Mouse (Mus musculus): ENCODE measurements around the gene Gabarap. TPM values are rescaled to one million over a fixed set of nuclear protein-coding genes. Genes with fewer than 3 reads are reported as not detected.

Gabarap gene
- total and polyA plus RNA-seq, 3 experiments = 189 to 352 (median 213) TPM

GRCm38 (mm10) chr11:69991711-69992110, 768 bp downstream of the Gabarap start:
- Histone ChIP-seq H3K27me3 (replicated peaks) (no peaks in the 10 kb centered on the region), H3K9me3 (replicated peaks; ENCODE audit: low read length) (no peaks in the 10 kb centered on the region), H3K4me2 (ENCODE audit: insufficient read depth, low read depth, poor library complexity, severe bottlenecking) (peak overlapping the region; percentile 37; the same call in 1 of the 2 replicates), H3K79me2 (replicated peaks; ENCODE audit: control insufficient read depth, extremely low read depth, insufficient read depth, poor library complexity, severe bottlenecking) (peaks cover 35% of the 10 kb centered on the region), H3K4me3 (replicated peaks in 1 of 3; ENCODE audit: low read depth in 2 of 3, low read length in 2 of 3, poor library complexity in 1 of 3) (peak overlapping the region; percentile 76 to 93 (median 77)), H3K4me1 (ENCODE audit: control insufficient read depth in 1 of 2, insufficient read depth in 2 of 2) (peaks cover 8 to 28% of the 10 kb centered on the region in 2 experiments; a peak in 3 of 4 replicates), H3K9ac (ENCODE audit: insufficient read depth, low read depth) (peak overlapping the region; percentile 83), H3K36me3 (replicated peaks in 1 of 2; ENCODE audit: control insufficient read depth in 1 of 2, insufficient read depth in 1 of 2, low read length in 1 of 2) (peaks cover 45 to 56% of the 10 kb centered on the region in 2 experiments), H3K27ac (ENCODE audit: insufficient read depth, low read depth) (peak overlapping the region; percentile 80; the same call in 1 of the 2 replicates)
- DNase-seq (ENCODE audit: extremely low read depth) = no peak
- TF ChIP-seq KAT2A (IDR thresholded peaks at IDR 0.05; ENCODE audit: insufficient replicate concordance, low read length) = 0 out of 2 replicates have a peak, but pooled peaks have one; percentile 56
- TF ChIP-seq MAZ (IDR thresholded peaks at IDR 0.05; ENCODE audit: low read depth, low read length) = 0 out of 2 replicates have a peak, but pooled peaks have one; percentile 52
- TF ChIP-seq IRF4 (IDR thresholded peaks at IDR 0.05; ENCODE audit: low read depth, low read length) = peak; percentile 34; the same call in 1 of the 2 replicates
- TF ChIP-seq HCFC1 (IDR thresholded peaks at IDR 0.05; ENCODE audit: low read depth, low read length) = peak; percentile 51
- no peak for TF ChIP-seq GABPA (IDR thresholded peaks at IDR 0.05; ENCODE audit: insufficient replicate concordance, low read depth, low read length)
- in situ Hi-C loops (cut with MboI; ENCODE audit: low pct_ligation_motif_present, low pct_unique_long_range_greater_than_20kb, low sequenced_read_pairs) (no loop called here), dilution Hi-C loops (cut with MboI; ENCODE audit: extremely low pct_ligation_motif_present, extremely low pct_unique_long_range_greater_than_20kb, low sequenced_read_pairs) (no loop called here)

GRCm38 (mm10) chr11:69992396-69992795, 1.5 kb downstream of the Gabarap start:
- Histone ChIP-seq H3K79me2 (replicated peaks; ENCODE audit: control insufficient read depth, extremely low read depth, insufficient read depth, poor library complexity, severe bottlenecking) (peaks cover 38% of the 10 kb centered on the region), H3K4me1 (ENCODE audit: control insufficient read depth in 1 of 2, insufficient read depth in 2 of 2) (peaks cover 8 to 29% of the 10 kb centered on the region in 2 experiments; a peak in 3 of 4 replicates), H3K27me3 (replicated peaks) (no peaks in the 10 kb centered on the region), H3K4me2 (ENCODE audit: insufficient read depth, low read depth, poor library complexity, severe bottlenecking) (peak overlapping the region; percentile 96), H3K9me3 (replicated peaks; ENCODE audit: low read length) (no peaks in the 10 kb centered on the region), H3K9ac (ENCODE audit: insufficient read depth, low read depth) (peak overlapping the region; percentile 83), H3K27ac (ENCODE audit: insufficient read depth, low read depth) (no peak overlapping the region), H3K4me3 (replicated peaks in 1 of 3; ENCODE audit: low read depth in 2 of 3, low read length in 2 of 3, poor library complexity in 1 of 3) (peak overlapping the region; percentile 45 to 93 (median 77)), H3K36me3 (replicated peaks in 1 of 2; ENCODE audit: control insufficient read depth in 1 of 2, insufficient read depth in 1 of 2, low read length in 1 of 2) (peaks cover 42 to 50% of the 10 kb centered on the region in 2 experiments)
- dilution Hi-C loops (cut with MboI; ENCODE audit: extremely low pct_ligation_motif_present, extremely low pct_unique_long_range_greater_than_20kb, low sequenced_read_pairs) (no loop called here), in situ Hi-C loops (cut with MboI; ENCODE audit: low pct_ligation_motif_present, low pct_unique_long_range_greater_than_20kb, low sequenced_read_pairs) (no loop called here)
- DNase-seq (ENCODE audit: extremely low read depth) = no peak
- TF ChIP-seq BHLHE40 (IDR thresholded peaks at IDR 0.05; ENCODE audit: low read depth, low read length) (no peak), USF1 (IDR thresholded peaks at IDR 0.05; ENCODE audit: low read depth, low read length) (no peak), ZNF384 (IDR thresholded peaks at IDR 0.05; ENCODE audit: low read depth, low read length) (no peak), ETS1 (conservative IDR thresholded peaks at IDR 0.05; ENCODE audit: low read depth, low read length) (no peak), CHD2 (IDR thresholded peaks at IDR 0.05; ENCODE audit: low read length) (no peak), USF2 (conservative IDR thresholded peaks at IDR 0.05; ENCODE audit: low read depth, low read length) (no peak), TCF12 (IDR thresholded peaks at IDR 0.05; ENCODE audit: low read depth, low read length) (no peak)

DNA sequence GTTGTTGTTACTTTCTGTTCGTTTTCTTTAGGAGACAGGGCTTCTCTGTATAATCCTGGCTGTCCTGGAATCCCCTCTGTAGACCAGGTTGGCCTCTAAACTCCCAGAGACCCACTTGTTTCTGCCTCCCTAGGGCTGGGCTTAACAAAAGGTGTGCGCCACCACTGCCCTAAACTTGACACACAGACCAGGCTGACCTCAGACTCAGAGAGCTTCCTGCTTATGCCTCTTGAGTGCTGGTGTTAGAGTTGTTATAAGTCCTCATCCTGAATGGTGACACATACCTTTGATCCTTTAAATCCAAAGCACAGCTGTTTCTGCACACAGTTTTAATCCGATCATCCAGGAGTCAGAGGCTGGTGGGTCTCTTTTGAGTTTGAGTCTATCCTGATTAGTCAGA, 2.0 kb downstream of the Gabarap start:
- H3K27ac ChIP-seq (ENCODE audit: insufficient read depth, low read depth) = no peak overlapping the region
- H3K4me2 ChIP-seq (ENCODE audit: insufficient read depth, low read depth, poor library complexity, severe bottlenecking) = peak overlapping the region; percentile 96; the same call in 1 of the 2 replicates
- H3K9ac ChIP-seq (ENCODE audit: insufficient read depth, low read depth) = no peak overlapping the region
- H3K4me3 ChIP-seq (replicated peaks in 1 of 3; ENCODE audit: low read depth in 2 of 3, low read length in 2 of 3, poor library complexity in 1 of 3) = no peak overlapping the region
- no peak for DNase-seq (ENCODE audit: extremely low read depth)
- H3K36me3 ChIP-seq (replicated peaks in 1 of 2; ENCODE audit: control insufficient read depth in 1 of 2, insufficient read depth in 1 of 2, low read length in 1 of 2) = peaks cover 41 to 50% of the 10 kb centered on the region in 2 experiments
- dilution Hi-C loops (cut with MboI; ENCODE audit: extremely low pct_ligation_motif_present, extremely low pct_unique_long_range_greater_than_20kb, low sequenced_read_pairs) (no loop called here), in situ Hi-C loops (cut with MboI; ENCODE audit: low pct_ligation_motif_present, low pct_unique_long_range_greater_than_20kb, low sequenced_read_pairs) (no loop called here)
- H3K9me3 ChIP-seq (replicated peaks; ENCODE audit: low read length) = no peaks in the 10 kb centered on the region
- H3K79me2 ChIP-seq (replicated peaks; ENCODE audit: control insufficient read depth, extremely low read depth, insufficient read depth, poor library complexity, severe bottlenecking) = peaks cover 43% of the 10 kb centered on the region
- peaks cover 8 to 34% of the 10 kb centered on the region in 2 experiments; a peak in 3 of 4 replicates for H3K4me1 ChIP-seq (ENCODE audit: control insufficient read depth in 1 of 2, insufficient read depth in 2 of 2)
- H3K27me3 ChIP-seq (replicated peaks) = no peaks in the 10 kb centered on the region
- TF ChIP-seq GABPA (IDR thresholded peaks at IDR 0.05; ENCODE audit: insufficient replicate concordance, low read depth, low read length) = no peak
- TF ChIP-seq RAD21 (IDR thresholded peaks at IDR 0.05; ENCODE audit: low read depth, low read length) = no peak
- no peak for TF ChIP-seq CTCF (conservative IDR thresholded peaks at IDR 0.05 in 1 of 2, IDR thresholded peaks at IDR 0.05 in 1 of 2; ENCODE audit: low read depth in 2 of 2, low read length in 2 of 2)
- TF ChIP-seq E2F4 (IDR thresholded peaks at IDR 0.05; ENCODE audit: insufficient replicate concordance, low read depth, low read length) = no peak
- TF ChIP-seq SIN3A (IDR thresholded peaks at IDR 0.05; ENCODE audit: low read length) = no peak
- TF ChIP-seq ZKSCAN1 (IDR thresholded peaks at IDR 0.05; ENCODE audit: borderline replicate concordance, low read depth, low read length) = no peak
- no peak for TF ChIP-seq EP300 (IDR thresholded peaks at IDR 0.05; ENCODE audit: low read length)
- TF ChIP-seq TBP (conservative IDR thresholded peaks at IDR 0.05; ENCODE audit: low read depth, low read length) = no peak
- TF ChIP-seq IRF4 (IDR thresholded peaks at IDR 0.05; ENCODE audit: low read depth, low read length) = no peak
- no peak for TF ChIP-seq CHD1 (IDR thresholded peaks at IDR 0.05; ENCODE audit: low read depth, low read length)
- no peak for TF ChIP-seq UBTF (IDR thresholded peaks at IDR 0.05; ENCODE audit: low read depth, low read length)
- TF ChIP-seq HCFC1 (IDR thresholded peaks at IDR 0.05; ENCODE audit: low read depth, low read length) = no peak
- no peak for TF ChIP-seq JUND (conservative IDR thresholded peaks at IDR 0.05; ENCODE audit: low read depth, low read length)
- TF ChIP-seq TCF12 (IDR thresholded peaks at IDR 0.05; ENCODE audit: low read depth, low read length) = no peak
- no peak for TF ChIP-seq PAX5 (IDR thresholded peaks at IDR 0.05; ENCODE audit: low read length)
- TF ChIP-seq USF2 (conservative IDR thresholded peaks at IDR 0.05; ENCODE audit: low read depth, low read length) = no peak
- no peak for TF ChIP-seq MYC (IDR thresholded peaks at IDR 0.05; ENCODE audit: low read depth, low read length)
- TF ChIP-seq KAT2A (IDR thresholded peaks at IDR 0.05; ENCODE audit: insufficient replicate concordance, low read length) = no peak
